Mouse (Mus musculus) kidney, adult 2 months (tissue): ENCODE results near the gene Dync1li1.

Experiments used
- CTCF ChIP-seq: fragments of 200-500 bp; conservative IDR thresholded peaks from 2 replicates; pipeline ENCODE4 v1.5.1; 2011; ENCODE audit warnings: low read depth, mild to moderate bottlenecking, control low read depth, low read length, moderate library complexity, mixed read lengths; ENCODE audit not compliant: insufficient read depth, insufficient read length
- POLR2A ChIP-seq: fragments of 200-500 bp; IDR thresholded peaks from one replicate; pipeline ENCODE4 v1.6.1; 2011; ENCODE audit warnings: low read depth, low read length, control low read depth

DNA sequence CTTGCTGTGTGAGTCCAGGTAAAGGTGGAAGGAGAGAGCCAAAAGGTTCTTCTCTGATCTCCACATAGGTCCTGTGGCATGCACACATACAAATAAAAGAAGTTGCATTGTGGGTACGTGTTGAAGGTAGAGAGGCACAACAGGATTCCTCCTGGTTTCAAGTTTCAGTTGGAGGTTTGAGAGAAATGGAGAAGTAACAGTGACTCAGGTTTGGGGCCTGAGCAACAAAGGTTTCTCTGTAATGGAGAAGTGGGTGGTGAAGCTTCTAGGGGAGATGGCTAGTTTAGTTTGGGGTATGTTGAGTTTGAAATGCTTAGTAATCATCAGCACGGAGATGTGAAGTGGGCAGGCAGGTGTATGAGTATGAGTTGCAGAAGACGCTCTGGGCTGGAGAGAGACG lies 6.4 kb upstream of the Dync1li1 start:
- no peak for TF ChIP-seq POLR2A
- TF ChIP-seq CTCF: no peak
